In genomic region chr9:56213451-56214291, GRCm38 (mm10) we compare ENCODE assay signal across 1 mouse cellular context.
TF ChIP-seq lines count a peak whose summit lies in the region.

No protein-coding gene starts in this region.

TF ChIP-seq in CH12.LX, 34 proteins besides CTCF, POLR2A, EP300 and RAD21 (continued from another document):
- TF ChIP-seq SMC3 (IDR thresholded peaks at IDR 0.05; ENCODE audit: low read depth, low read length): peak; percentile 80
- no peak for TF ChIP-seq JUND (conservative IDR thresholded peaks at IDR 0.05; ENCODE audit: low read depth, low read length)
- TF ChIP-seq CHD1 (IDR thresholded peaks at IDR 0.05; ENCODE audit: low read depth, low read length): no peak
- TF ChIP-seq TCF12 (IDR thresholded peaks at IDR 0.05; ENCODE audit: low read depth, low read length): no peak
- no peak for TF ChIP-seq ZNF384 (IDR thresholded peaks at IDR 0.05; ENCODE audit: low read depth, low read length)
- TF ChIP-seq POLR2AphosphoS2 (IDR thresholded peaks at IDR 0.05; ENCODE audit: low read depth, low read length): no peak
- 0 out of 2 replicates have a peak, but pooled peaks have one; percentile 15 for TF ChIP-seq IRF4 (IDR thresholded peaks at IDR 0.05; ENCODE audit: low read depth, low read length)
- TF ChIP-seq SIN3A (IDR thresholded peaks at IDR 0.05; ENCODE audit: low read length): no peak
- TF ChIP-seq USF1 (IDR thresholded peaks at IDR 0.05; ENCODE audit: low read depth, low read length): no peak
- TF ChIP-seq BHLHE40 (IDR thresholded peaks at IDR 0.05; ENCODE audit: low read depth, low read length): no peak
- TF ChIP-seq ZMIZ1 (IDR thresholded peaks at IDR 0.05; ENCODE audit: low read depth, low read length): no peak
- TF ChIP-seq ELF1 (IDR thresholded peaks at IDR 0.05; ENCODE audit: low read depth, low read length): no peak
- no peak for TF ChIP-seq TBP (conservative IDR thresholded peaks at IDR 0.05; ENCODE audit: low read depth, low read length)
- no peak for TF ChIP-seq ETS1 (conservative IDR thresholded peaks at IDR 0.05; ENCODE audit: low read depth, low read length)
- no peak for TF ChIP-seq PAX5 (IDR thresholded peaks at IDR 0.05; ENCODE audit: low read length)
- no peak for TF ChIP-seq GABPA (IDR thresholded peaks at IDR 0.05; ENCODE audit: insufficient replicate concordance, low read depth, low read length)
- no peak for TF ChIP-seq KAT2A (IDR thresholded peaks at IDR 0.05; ENCODE audit: insufficient replicate concordance, low read length)
